Mouse (Mus musculus) heart, postnatal 0 days (tissue): ENCODE measurements around the gene Tnfsf12.

ENCODE experiments used
- CTCF ChIP-seq: IDR thresholded peaks from 2 replicates; pipeline ENCODE4 v1.5.1; 2016; ENCODE audit warnings: antibody characterized with exemption, control low read depth, low read depth
- EP300 ChIP-seq: IDR thresholded peaks from 2 replicates; pipeline ENCODE4 v1.6.1; 2016; ENCODE audit warnings: antibody characterized with exemption, low read depth

DNA sequence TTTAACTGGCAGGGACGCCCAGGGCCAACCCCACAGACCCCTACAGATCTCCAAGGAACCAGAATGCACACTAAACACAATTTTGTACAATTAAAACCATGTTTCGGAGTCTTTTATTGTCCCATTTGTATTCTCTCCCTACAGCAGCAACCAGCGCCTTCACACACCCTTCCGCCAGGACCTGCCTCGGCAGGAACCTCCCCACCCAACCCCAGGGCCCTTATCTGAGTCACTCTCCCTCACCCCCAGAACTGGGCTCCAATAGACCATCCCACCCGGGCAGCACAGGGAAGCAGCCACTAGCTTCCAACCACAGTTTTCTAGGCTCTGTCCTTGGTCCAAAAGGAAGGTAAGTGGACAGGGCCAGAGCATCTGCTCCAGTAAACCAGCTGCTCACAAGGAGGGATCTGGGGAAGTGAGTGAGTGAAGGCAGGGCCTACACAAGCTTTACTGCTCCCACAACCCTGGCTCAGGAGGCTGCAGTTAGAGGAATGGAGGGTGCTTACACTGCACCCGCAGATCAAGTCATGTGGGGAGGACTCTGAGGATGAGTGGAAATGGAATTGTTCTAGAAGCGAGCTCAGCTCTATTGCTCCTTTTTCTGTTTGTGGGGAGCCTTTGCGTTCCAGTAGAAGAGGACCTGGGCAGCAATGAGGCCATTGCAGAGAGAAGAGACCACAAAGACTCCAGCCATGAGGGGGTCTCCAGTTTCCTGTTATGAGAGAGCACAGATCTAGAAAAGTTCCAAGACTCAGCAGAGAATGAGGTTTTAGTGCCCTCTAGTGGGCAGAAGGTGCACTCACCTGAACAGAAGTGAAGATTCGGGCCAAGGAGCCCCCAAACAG lies 38.8 kb downstream of the Tnfsf12 start:
- peak; percentile 79 for TF ChIP-seq CTCF
- no peak for TF ChIP-seq EP300
